ENCODE assay signal across 11 mouse cellular contexts in genomic region chr11:118210116-118210515, GRCm38 (mm10). TPM values are rescaled to one million over a fixed set of nuclear protein-coding genes. Genes with fewer than 3 reads are reported as not detected.
DNase-seq lines count a peak whose midpoint lies in the region; ATAC-seq and TF ChIP-seq lines count a peak whose summit lies in the region.
"Had no signal": no experiment of that assay in that cellular context is flagged by ENCODE, and none has a peak within 500 bp of the region (broad histone marks: within the 10 kb centered on the region; RNA-seq: fewer than 3 reads in every experiment).

No protein-coding gene starts in this region.

- H3K9me3 ChIP-seq in hindbrain, embryonic 16.5 days (ENCODE audit: control insufficient read depth, low read length) = no peaks in the 10 kb centered on the region
- H3K9me3 ChIP-seq: limb, embryonic 15.5 days; midbrain, embryonic 15.5 days; stomach, embryonic 15.5 days had no signal

- no peak for TF ChIP-seq CTCF in thymus, adult 2 months (IDR thresholded peaks at IDR 0.05; ENCODE audit: borderline replicate concordance, control insufficient read depth, extremely low read depth, insufficient read depth, low read length, poor library complexity)

- H3K4me2 ChIP-seq in hindbrain, embryonic 16.5 days (ENCODE audit: low read length) = no peak overlapping the region
- H3K4me2 ChIP-seq: limb, embryonic 15.5 days; midbrain, embryonic 15.5 days; stomach, embryonic 15.5 days had no signal

- peak; percentile 82 for DNase-seq in layer of hippocampus, adult 11-12 months (ENCODE audit: low spot score)
- no peak for DNase-seq in layer of hippocampus, adult 9-10 months (ENCODE audit: low spot score)
- peak; percentile 77 to 78 for DNase-seq in cerebellum, adult 18-20 months
- DNase-seq in right cerebral cortex, adult 2 months (ENCODE audit: low spot score in 2 of 2) = peak; percentile 61 to 73
- no peak for DNase-seq in adrenal gland, postnatal 25 days
- no peak for DNase-seq in ovary, postnatal 10 days (ENCODE audit: low spot score)
- DNase-seq in thymus, adult 2 months = no peak

- H3K27ac ChIP-seq in hindbrain, embryonic 16.5 days (ENCODE audit: low read depth, low read length) = peak overlapping the region; percentile 36; the same call in 1 of the 2 replicates
- H3K27ac ChIP-seq in thymus, adult 2 months (ENCODE audit: control insufficient read depth, insufficient read depth, low read length) = no peak overlapping the region
- H3K27ac ChIP-seq: midbrain, embryonic 15.5 days had no signal

- no peak for TF ChIP-seq POLR2A in thymus, adult 2 months (IDR thresholded peaks at IDR 0.05; ENCODE audit: control insufficient read depth, extremely low read depth, insufficient read depth, low read length, poor library complexity)

- ATAC-seq in hindbrain, embryonic 16.5 days = peak; percentile 75
- ATAC-seq: midbrain, embryonic 15.5 days had no signal

- H3K4me1 ChIP-seq in hindbrain, embryonic 16.5 days (ENCODE audit: control insufficient read depth, insufficient read depth, low read depth, low read length) = peaks cover 52% of the 10 kb centered on the region
- peaks cover 66% of the 10 kb centered on the region for H3K4me1 ChIP-seq in thymus, adult 2 months (replicated peaks; ENCODE audit: control insufficient read depth, insufficient read depth, low read length)

- H3K36me3 ChIP-seq in hindbrain, embryonic 16.5 days (ENCODE audit: control insufficient read depth, insufficient read depth, low read length) = no peaks in the 10 kb centered on the region
- H3K36me3 ChIP-seq in thymus, adult 2 months (ENCODE audit: control insufficient read depth, insufficient read depth, low read length) = no peaks in the 10 kb centered on the region
- H3K36me3 ChIP-seq: limb, embryonic 15.5 days; midbrain, embryonic 15.5 days; stomach, embryonic 15.5 days had no signal

- WGBS in hindbrain, embryonic 16.5 days = 57% methylated on average over 4 of the region's 4 CpGs
- WGBS in thymus, adult 2 months = 91% methylated on average over 4 of the region's 4 CpGs

- no peak overlapping the region for H3K9ac ChIP-seq in hindbrain, embryonic 16.5 days (ENCODE audit: low read depth, low read length)
- H3K9ac ChIP-seq: limb, embryonic 15.5 days; midbrain, embryonic 15.5 days; stomach, embryonic 15.5 days had no signal

- H3K27me3 ChIP-seq in hindbrain, embryonic 16.5 days (replicated peaks; ENCODE audit: control insufficient read depth, insufficient read depth, low read length) = no peaks in the 10 kb centered on the region
- H3K27me3 ChIP-seq in thymus, adult 2 months (ENCODE audit: control insufficient read depth, insufficient read depth, low read length) = no peaks in the 10 kb centered on the region
- H3K27me3 ChIP-seq: limb, embryonic 15.5 days; midbrain, embryonic 15.5 days; stomach, embryonic 15.5 days had no signal

- H3K4me3 ChIP-seq in hindbrain, embryonic 16.5 days (ENCODE audit: low read length) = no peak overlapping the region
- no peak overlapping the region for H3K4me3 ChIP-seq in thymus, adult 2 months (ENCODE audit: control insufficient read depth, insufficient read depth, low read length)
- H3K4me3 ChIP-seq: limb, embryonic 15.5 days; midbrain, embryonic 15.5 days; stomach, embryonic 15.5 days had no signal

RNA-seq across cellular contexts. Expression of gene Cyth1, which starts 38.3 kb away (rescaled TPM):
- 19.7 and 23.3 TPM in 2 replicates for polyA plus RNA-seq in hindbrain, embryonic 16.5 days (2015; fragmentation: Nextera tagmentation; extraction: Ambion mirVana)
- total RNA-seq in adrenal gland, postnatal 25 days (2021) = 28.9 and 42.2 TPM in 2 replicates
- 66.7 and 70.0 TPM in 2 replicates for polyA plus RNA-seq in thymus, adult 2 months (2012; rRNA removed)

Comparison
In these comparisons a context has a peak if more than half of its experiments do, and no peak if none do; other contexts are left out.
1. DNase-seq: peak in layer of hippocampus, adult 11-12 months (single experiment), cerebellum, adult 18-20 months (2 of 2) and right cerebral cortex, adult 2 months (2 of 2); none in layer of hippocampus, adult 9-10 months (single experiment), adrenal gland, postnatal 25 days (single experiment), ovary, postnatal 10 days (single experiment) and thymus, adult 2 months (single experiment).